Mouse (Mus musculus): ENCODE measurements around the gene Plce1. TPM values are rescaled to one million over a fixed set of nuclear protein-coding genes. Genes with fewer than 3 reads are reported as not detected.

The Plce1 gene
- polyA plus RNA-seq, 1 experiment from 2014 or later, result 5.6 TPM

DNA sequence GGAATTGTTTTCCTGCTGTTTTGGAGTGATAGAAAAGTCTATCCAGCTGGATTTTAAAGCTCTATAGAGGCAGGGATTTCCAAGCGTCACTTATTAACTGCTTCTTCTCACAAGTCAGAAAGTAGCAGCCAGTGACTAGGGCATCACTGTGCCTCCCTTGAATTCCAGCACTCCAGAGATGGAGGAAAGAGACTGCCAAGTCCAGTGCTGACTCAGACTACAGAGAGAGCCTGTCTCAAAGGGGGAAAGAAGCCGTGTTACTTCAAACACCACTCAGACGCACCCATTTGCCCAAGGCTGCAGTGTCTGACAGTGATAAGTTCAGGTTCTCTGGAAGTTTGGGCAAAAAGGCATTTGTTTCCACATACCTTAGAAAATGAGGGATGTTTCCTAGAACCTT, 279.5 kb downstream of the Plce1 start:
- Histone ChIP-seq H3K27me3 (no peaks in the 10 kb centered on the region), H3K9ac (no peak overlapping the region; the same call in 1 of the 2 replicates), H3K4me2 (no peak overlapping the region), H3K36me3 (ENCODE audit: poor library complexity, severe bottlenecking) (no peaks in the 10 kb centered on the region), H3K27ac (no peak overlapping the region), H3K4me1 (no peaks in the 10 kb centered on the region), H3K4me3 (no peak overlapping the region), H3K9me3 (replicated peaks) (no peaks in the 10 kb centered on the region)
- ATAC-seq, result no peak
- WGBS, result 91% methylated on average over 3 of the region's 3 CpGs

GRCm38 (mm10) chr19:38766306-38766705, 285.4 kb downstream of the Plce1 start:
- Histone ChIP-seq H3K9ac (no peak overlapping the region), H3K4me1 (no peaks in the 10 kb centered on the region), H3K27me3 (no peaks in the 10 kb centered on the region), H3K27ac (no peak overlapping the region), H3K36me3 (ENCODE audit: poor library complexity, severe bottlenecking) (no peaks in the 10 kb centered on the region), H3K4me3 (no peak overlapping the region), H3K4me2 (no peak overlapping the region), H3K9me3 (replicated peaks) (no peaks in the 10 kb centered on the region)
- WGBS, result 93% methylated on average over 2 of the region's 2 CpGs
- ATAC-seq, result no peak

GRCm38 (mm10) chr19:38775548-38775947, 294.6 kb downstream of the Plce1 start:
- Histone ChIP-seq H3K4me2 (no peak overlapping the region), H3K9ac (no peak overlapping the region), H3K9me3 (replicated peaks) (no peaks in the 10 kb centered on the region), H3K27ac (no peak overlapping the region), H3K4me3 (no peak overlapping the region), H3K4me1 (no peaks in the 10 kb centered on the region), H3K36me3 (ENCODE audit: poor library complexity, severe bottlenecking) (no peaks in the 10 kb centered on the region), H3K27me3 (no peaks in the 10 kb centered on the region)
- 60% methylated on average over 4 of the region's 4 CpGs for WGBS
- no peak for ATAC-seq

GRCm38 (mm10) chr19:38778805-38779204, 297.9 kb downstream of the Plce1 start:
- Histone ChIP-seq H3K9ac (no peak overlapping the region), H3K9me3 (replicated peaks) (no peaks in the 10 kb centered on the region)
- ATAC-seq, result no peak

DNA sequence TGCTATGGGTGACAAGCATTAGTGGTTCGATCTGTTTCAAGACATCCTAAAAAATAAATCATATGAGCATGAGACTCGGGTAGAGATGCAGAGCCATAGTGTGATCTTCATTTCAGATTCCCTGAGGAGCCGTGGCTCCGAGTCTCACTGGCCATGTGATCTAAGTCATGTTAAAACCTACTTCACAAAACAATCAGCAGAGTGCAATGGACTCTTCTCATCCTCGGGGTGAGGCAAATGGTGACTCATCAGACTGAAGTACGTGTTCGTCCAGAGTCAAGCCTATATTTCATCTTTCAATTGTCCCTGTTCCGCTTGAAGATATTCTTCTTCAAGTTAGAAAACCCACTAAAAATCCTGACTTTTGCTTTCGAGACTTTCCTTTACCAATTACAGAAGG, 302.6 kb downstream of the Plce1 start:
- Histone ChIP-seq H3K4me1 (no peaks in the 10 kb centered on the region), H3K4me3 (no peak overlapping the region), H3K9ac (no peak overlapping the region), H3K27me3 (no peaks in the 10 kb centered on the region), H3K4me2 (no peak overlapping the region), H3K36me3 (ENCODE audit: poor library complexity, severe bottlenecking) (peaks cover 16% of the 10 kb centered on the region), H3K27ac (no peak overlapping the region), H3K9me3 (replicated peaks) (no peaks in the 10 kb centered on the region)
- ATAC-seq, result no peak
- 93% methylated on average over 9 of the region's 9 CpGs for WGBS

More at GRCm38 (mm10) chr19:38778805-38779204, 297.9 kb downstream of the Plce1 start:
- H3K4me3 ChIP-seq, result no peak overlapping the region
- H3K4me1 ChIP-seq, result no peaks in the 10 kb centered on the region
- 0 out of 2 replicates have a peak, but pooled peaks cover 6% of the 10 kb centered on the region for H3K36me3 ChIP-seq (ENCODE audit: poor library complexity, severe bottlenecking)
- H3K27ac ChIP-seq, result no peak overlapping the region
- H3K27me3 ChIP-seq, result no peaks in the 10 kb centered on the region
- H3K4me2 ChIP-seq, result no peak overlapping the region
- WGBS, result 62% methylated on average over 2 of the region's 2 CpGs

GRCm38 (mm10) chr19:38787756-38788155, 306.8 kb downstream of the Plce1 start:
- Histone ChIP-seq H3K4me3 (no peak overlapping the region), H3K9me3 (replicated peaks) (no peaks in the 10 kb centered on the region), H3K4me1 (no peaks in the 10 kb centered on the region), H3K9ac (no peak overlapping the region), H3K27me3 (no peaks in the 10 kb centered on the region), H3K4me2 (no peak overlapping the region), H3K27ac (no peak overlapping the region), H3K36me3 (ENCODE audit: poor library complexity, severe bottlenecking) (peaks cover 53% of the 10 kb centered on the region)
- no peak for ATAC-seq
- 89% methylated on average over 6 of the region's 6 CpGs for WGBS

DNA sequence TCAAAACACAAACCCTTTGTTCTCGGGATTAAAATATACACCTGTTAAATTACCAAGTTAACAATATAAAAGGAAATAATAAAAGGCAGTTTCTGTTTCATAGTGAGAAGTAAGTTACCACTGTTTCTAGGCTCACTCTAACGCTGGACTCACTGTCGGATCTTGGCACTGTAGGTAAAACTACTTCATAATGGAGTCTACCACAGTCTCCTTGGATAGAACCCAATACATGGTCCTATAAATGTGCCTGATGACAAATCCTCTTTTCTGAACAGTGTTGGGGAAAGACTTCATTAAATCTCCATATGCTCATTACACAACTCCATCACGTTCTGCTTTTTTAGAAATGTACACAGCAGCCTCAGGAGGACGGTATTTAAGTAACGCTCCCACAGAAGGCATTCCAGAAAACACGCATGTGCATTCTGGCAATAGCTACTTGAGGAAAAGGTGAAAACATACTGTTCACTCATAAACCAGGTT, 312.7 kb downstream of the Plce1 start:
- Histone ChIP-seq H3K4me2 (no peak overlapping the region), H3K27ac (no peak overlapping the region), H3K4me3 (no peak overlapping the region), H3K9ac (no peak overlapping the region), H3K4me1 (no peaks in the 10 kb centered on the region), H3K36me3 (ENCODE audit: poor library complexity, severe bottlenecking) (peaks cover 93% of the 10 kb centered on the region), H3K9me3 (replicated peaks) (no peaks in the 10 kb centered on the region), H3K27me3 (no peaks in the 10 kb centered on the region)
- ATAC-seq, result no peak
- 90% methylated on average over 7 of the region's 7 CpGs for WGBS

- ATAC-seq, result no peak
- 89% methylated on average over 5 of the region's 5 CpGs for WGBS
- no peaks in the 10 kb centered on the region for H3K27me3 ChIP-seq
- H3K4me2 ChIP-seq, result no peak overlapping the region
- H3K36me3 ChIP-seq (ENCODE audit: poor library complexity, severe bottlenecking), result peaks cover 84% of the 10 kb centered on the region
- no peak overlapping the region for H3K9ac ChIP-seq
- H3K4me3 ChIP-seq, result no peak overlapping the region
- no peak overlapping the region for H3K27ac ChIP-seq
- H3K9me3 ChIP-seq (replicated peaks), result no peaks in the 10 kb centered on the region
- no peaks in the 10 kb centered on the region for H3K4me1 ChIP-seq
Observed at GRCm38 (mm10) chr19:38796546-38796945, 315.6 kb downstream of the Plce1 start.

GRCm38 (mm10) chr19:38798291-38798690, 317.4 kb downstream of the Plce1 start:
- WGBS, result 95% methylated on average over 1 of the region's 1 CpGs

GRCm38 (mm10) chr19:38798801-38799200, 317.9 kb downstream of the Plce1 start:
- H3K27me3 ChIP-seq, result no peaks in the 10 kb centered on the region
- no peak overlapping the region for H3K9ac ChIP-seq
- no peaks in the 10 kb centered on the region for H3K9me3 ChIP-seq (replicated peaks)
- no peak overlapping the region for H3K27ac ChIP-seq
- H3K4me3 ChIP-seq, result no peak overlapping the region
- WGBS, result 92% methylated on average over 6 of the region's 6 CpGs
- H3K4me1 ChIP-seq, result no peaks in the 10 kb centered on the region
- H3K4me2 ChIP-seq, result no peak overlapping the region
- H3K36me3 ChIP-seq (ENCODE audit: poor library complexity, severe bottlenecking), result peaks cover 84% of the 10 kb centered on the region
- no peak for ATAC-seq

More at GRCm38 (mm10) chr19:38798291-38798690, 317.4 kb downstream of the Plce1 start:
- Histone ChIP-seq H3K4me2 (no peak overlapping the region), H3K9ac (no peak overlapping the region), H3K27me3 (no peaks in the 10 kb centered on the region), H3K27ac (no peak overlapping the region), H3K36me3 (ENCODE audit: poor library complexity, severe bottlenecking) (peaks cover 84% of the 10 kb centered on the region), H3K9me3 (replicated peaks) (no peaks in the 10 kb centered on the region), H3K4me3 (no peak overlapping the region), H3K4me1 (no peaks in the 10 kb centered on the region)
- ATAC-seq, result no peak

GRCm38 (mm10) chr19:38818191-38818590, 337.3 kb downstream of the Plce1 start:
- 37% methylated on average over 8 of the region's 8 CpGs for WGBS
- H3K27me3 ChIP-seq, result no peaks in the 10 kb centered on the region
- peaks cover 15% of the 10 kb centered on the region for H3K4me1 ChIP-seq
- H3K4me2 ChIP-seq, result peak overlapping the region; percentile 89
- no peak for ATAC-seq
- H3K36me3 ChIP-seq (ENCODE audit: poor library complexity, severe bottlenecking), result peaks cover 28% of the 10 kb centered on the region
- H3K27ac ChIP-seq, result no peak overlapping the region
- H3K9me3 ChIP-seq (replicated peaks), result no peaks in the 10 kb centered on the region
- H3K4me3 ChIP-seq, result peak overlapping the region; percentile 87
- peak overlapping the region; percentile 86 for H3K9ac ChIP-seq

- no peaks in the 10 kb centered on the region for H3K9me3 ChIP-seq (replicated peaks)
- peak within 1 kb of the TSS; percentile 87 for H3K4me3 ChIP-seq
- ATAC-seq, result peak; percentile 98
- H3K27me3 ChIP-seq, result no peaks in the 10 kb centered on the region
- peak within 1 kb of the TSS; percentile 86 for H3K9ac ChIP-seq
- H3K36me3 ChIP-seq (ENCODE audit: poor library complexity, severe bottlenecking), result peaks cover 25% of the 10 kb centered on the region
- H3K27ac ChIP-seq, result peak within 1 kb of the TSS; percentile 63; the same call in 1 of the 2 replicates
- peak within 1 kb of the TSS; percentile 89 for H3K4me2 ChIP-seq
- WGBS, result 2% methylated on average over 38 of the region's 38 CpGs
- H3K4me1 ChIP-seq, result peaks cover 15% of the 10 kb centered on the region
Observed at GRCm38 (mm10) chr19:38818766-38819426, 338.0 kb downstream of the Plce1 start, which contains the start of gene Noc3l. Gene Noc3l (minus strand): TSS chr19:38819237.
